Mouse (Mus musculus) liver, embryonic 14.5 days (tissue): ENCODE data around the gene Cst9. TPM values are rescaled to one million over a fixed set of nuclear protein-coding genes. Genes with fewer than 3 reads are reported as not detected.
A peak's percentile ranks its signal among the peaks of the same experiment; 100 is the strongest.

Source experiments
- ATAC-seq: fragments of 200-750 bp; cut with Nextera tagmentation; 2 replicates; pipeline ENCODE4 v1.8.0; 2017; ENCODE audit warnings: moderate number of reproducible peaks, mild to moderate bottlenecking, moderate library complexity; ENCODE audit not compliant: insufficient read depth
- DNase-seq, 3 experiments: peaks; one replicate each; pipeline ENCODE4 v3.0.0-alpha.2; 2012 to 2013; ENCODE audit warnings: low read depth in 3 of 3, low spot score in 3 of 3
- H3K27ac ChIP-seq: fragments of 300-500 bp; sonication (generic); 2 replicates; pipeline ENCODE4 v1.5.1; 2014; ENCODE audit warnings: moderate library complexity, mild to moderate bottlenecking, control low read depth, inconsistent platforms
- H3K27me3 ChIP-seq: fragments of 300-500 bp; sonication (generic); 2 replicates; pipeline ENCODE4 v1.6.1; 2014; ENCODE audit warnings: mild to moderate bottlenecking, low read length, moderate library complexity; ENCODE audit not compliant: control insufficient read depth, insufficient read depth
- H3K36me3 ChIP-seq: fragments of 300-500 bp; sonication (generic); replicated peaks from 2 replicates; pipeline ENCODE4 v1.6.1; 2014; ENCODE audit warnings: low read depth; ENCODE audit not compliant: control insufficient read depth, insufficient read depth
- H3K4me1 ChIP-seq, 2 experiments: fragments of 200-500 bp in 1 of 2; fragments of 300-500 bp in 1 of 2; sonication (generic) in 1 of 2; replicated peaks; 2 replicates each; pipeline ENCODE4 v1.6.1; 2012 to 2014; ENCODE audit warnings: antibody characterized with exemption in 1 of 2, inconsistent platforms in 1 of 2, low read length in 1 of 2; ENCODE audit not compliant: control insufficient read depth in 2 of 2, insufficient read depth in 2 of 2
- H3K4me2 ChIP-seq: fragments of 300-500 bp; sonication (generic); 2 replicates; pipeline ENCODE4 v1.6.1; 2014; ENCODE audit warnings: low read depth, mild to moderate bottlenecking, control low read depth, moderate library complexity
- H3K4me3 ChIP-seq, 2 experiments: fragments of 200-500 bp in 1 of 2; fragments of 300-500 bp in 1 of 2; sonication (generic) in 1 of 2; 2 replicates each; pipeline ENCODE4 v1.5.1; 2012 to 2014; ENCODE audit warnings: low read depth in 2 of 2, low read length in 2 of 2, mild to moderate bottlenecking in 2 of 2, control low read depth in 1 of 2, inconsistent platforms in 1 of 2, moderate library complexity in 1 of 2; ENCODE audit not compliant: insufficient read depth in 1 of 2
- H3K9ac ChIP-seq: fragments of 300-500 bp; sonication (generic); replicated peaks from 2 replicates; pipeline ENCODE4 v1.6.1; 2014; ENCODE audit warnings: mild to moderate bottlenecking, control low read depth, moderate library complexity
- H3K9me3 ChIP-seq: fragments of 300-500 bp; sonication (generic); 2 replicates; pipeline ENCODE4 v1.6.1; 2016; ENCODE audit warnings: low read length, mixed read lengths; ENCODE audit not compliant: control insufficient read depth
- CTCF ChIP-seq: IDR thresholded peaks from 2 replicates; pipeline ENCODE4 v1.5.1; 2016; ENCODE audit warnings: antibody characterized with exemption, low read depth, control low read depth
- EP300 ChIP-seq: IDR thresholded peaks from 2 replicates; pipeline ENCODE4 v1.6.1; 2016; ENCODE audit warnings: antibody characterized with exemption, low read depth
- WGBS: fragments of 180-500 bp; shearing (Covaris S2); extraction: QIAGEN DNeasy Blood & Tissue Kit; methylation state at CpG from one replicate; pipeline ENCODE4 v1.1.7; 2014; ENCODE audit not compliant: insufficient replicate concordance; 5-methylcytosine and 5-hydroxymethylcytosine counted together
- polyA plus RNA-seq, 2 experiments: library from polyadenylated mRNA; depleted of rRNA in 1 of 2; stranded (reverse) in 1 of 2; unstranded in 1 of 2; fragments of >200 nt; fragmentation: Nextera tagmentation in 1 of 2; extraction: Ambion mirVana in 1 of 2; gene quantifications; 2 replicates each; pipeline versions ENCODE4 v1.2.1 to v1.2.3; 2012 to 2014

Cst9 gene
- polyA plus RNA-seq, 2 experiments, result 0.09 to 0.39 TPM

DNA sequence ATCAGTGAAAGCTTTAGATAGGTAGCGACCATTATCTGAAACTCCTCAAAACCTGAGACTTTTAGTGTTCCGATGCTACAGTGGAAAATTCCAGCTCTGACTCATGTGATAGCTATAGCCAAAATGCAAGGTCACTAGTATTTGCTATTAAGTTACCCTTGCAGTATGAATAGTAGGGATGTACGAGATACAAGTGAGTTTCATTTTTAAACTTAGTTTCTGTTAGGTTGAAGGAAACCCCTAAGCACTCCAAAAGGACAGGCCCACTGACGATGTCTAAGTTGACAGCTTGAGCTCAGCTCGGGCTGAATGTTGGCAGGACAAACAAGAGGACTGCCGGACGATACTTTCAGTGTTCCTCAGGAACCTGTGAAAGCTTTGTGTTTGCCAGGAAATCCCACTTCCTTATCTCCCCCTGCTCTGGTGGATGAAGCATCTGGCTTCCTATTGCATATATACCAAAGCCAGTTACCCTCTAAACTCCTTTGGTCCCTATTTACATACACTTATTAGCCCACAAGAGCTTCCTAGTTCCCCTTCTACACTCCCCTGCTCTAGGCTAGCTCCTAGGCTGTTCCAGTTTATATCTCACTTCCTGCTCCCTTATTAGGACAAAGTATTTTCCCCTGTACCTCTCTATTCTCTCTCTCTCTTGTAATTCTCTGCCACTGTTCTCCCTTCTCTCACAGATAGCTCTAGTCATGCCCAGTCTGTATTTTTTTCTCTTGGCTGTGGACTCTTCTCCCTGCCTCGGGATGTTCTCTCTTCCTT lies 21.9 kb downstream of the Cst9 start:
- H3K27me3 ChIP-seq, result no peaks in the 10 kb centered on the region
- H3K4me2 ChIP-seq, result no peak overlapping the region
- no peak overlapping the region for H3K27ac ChIP-seq
- H3K36me3 ChIP-seq, result no peaks in the 10 kb centered on the region
- H3K4me3 ChIP-seq, result no peak overlapping the region
- ATAC-seq, result 0 out of 2 replicates have a peak, but pooled peaks have one; percentile 11
- no peaks in the 10 kb centered on the region for H3K9me3 ChIP-seq
- TF ChIP-seq CTCF (no peak), EP300 (no peak)
- H3K4me1 ChIP-seq, result 0 out of 4 replicates have a peak, but pooled peaks cover 0 to 3% of the 10 kb centered on the region in 2 experiments
- no peak overlapping the region for H3K9ac ChIP-seq
- no peak for DNase-seq
- 26% methylated on average over 8 of the region's 8 CpGs for WGBS

DNA sequence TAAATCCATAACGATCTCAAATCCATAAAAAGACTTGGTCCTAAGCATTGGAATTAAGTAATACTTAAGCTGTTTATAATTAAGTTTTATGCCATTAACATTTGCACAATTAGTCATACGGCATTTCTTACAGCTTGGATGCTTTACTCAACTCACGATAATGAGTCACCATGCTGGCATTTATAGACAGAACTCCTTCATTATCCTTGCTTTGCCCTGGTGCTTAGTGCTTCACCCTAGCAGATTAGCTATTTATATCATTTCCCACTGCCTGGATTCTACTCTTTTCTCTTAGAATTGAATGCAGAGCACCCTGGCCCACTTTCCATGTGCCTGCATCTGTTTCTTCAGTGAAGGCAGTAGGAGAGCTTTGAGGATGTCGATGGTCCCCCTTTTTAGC lies 22.6 kb downstream of the Cst9 start:
- no peak overlapping the region for H3K27ac ChIP-seq
- TF ChIP-seq CTCF (no peak), EP300 (no peak)
- WGBS, result 55% methylated on average over 4 of the region's 4 CpGs
- no peak overlapping the region for H3K4me3 ChIP-seq
- no peaks in the 10 kb centered on the region for H3K36me3 ChIP-seq
- no peak for ATAC-seq
- H3K9me3 ChIP-seq, result no peaks in the 10 kb centered on the region
- no peak for DNase-seq
- 0 out of 4 replicates have a peak, but pooled peaks cover 0 to 3% of the 10 kb centered on the region in 2 experiments for H3K4me1 ChIP-seq
- H3K27me3 ChIP-seq, result no peaks in the 10 kb centered on the region
- H3K9ac ChIP-seq, result no peak overlapping the region
- no peak overlapping the region for H3K4me2 ChIP-seq

- 59% methylated on average over 4 of the region's 4 CpGs for WGBS
- no peaks in the 10 kb centered on the region for H3K36me3 ChIP-seq
- no peak for DNase-seq
These were observed 26.0 kb downstream of the Cst9 start for GRCm38 (mm10) chr2:148860993-148861392.

GRCm38 (mm10) chr2:148861693-148862092 lies 26.7 kb downstream of the Cst9 start:
- H3K27me3 ChIP-seq, result no peaks in the 10 kb centered on the region
- no peak overlapping the region for H3K4me2 ChIP-seq
- ATAC-seq (no peak), DNase-seq (no peak)
- no peak overlapping the region for H3K4me3 ChIP-seq
- no peaks in the 10 kb centered on the region for H3K4me1 ChIP-seq
- H3K36me3 ChIP-seq, result no peaks in the 10 kb centered on the region
- no peak overlapping the region for H3K9ac ChIP-seq
- H3K27ac ChIP-seq, result no peak overlapping the region
- TF ChIP-seq CTCF (no peak), EP300 (no peak)
- H3K9me3 ChIP-seq, result no peaks in the 10 kb centered on the region

More at GRCm38 (mm10) chr2:148860993-148861392, 26.0 kb downstream of the Cst9 start:
- H3K4me2 ChIP-seq, result no peak overlapping the region
- no peaks in the 10 kb centered on the region for H3K9me3 ChIP-seq
- H3K27me3 ChIP-seq, result no peaks in the 10 kb centered on the region
- no peak overlapping the region for H3K4me3 ChIP-seq
- ATAC-seq, result no peak
- no peak overlapping the region for H3K27ac ChIP-seq
- no peak for TF ChIP-seq EP300
- TF ChIP-seq CTCF, result no peak
- 0 out of 4 replicates have a peak, but pooled peaks cover 0 to 3% of the 10 kb centered on the region in 2 experiments for H3K4me1 ChIP-seq
- H3K9ac ChIP-seq, result no peak overlapping the region

GRCm38 (mm10) chr2:148864966-148865365 lies 30.0 kb downstream of the Cst9 start, which contains the start of gene 9230104L09Rik:
Gene 9230104L09Rik (minus strand): TSS chr2:148865038.
- H3K36me3 ChIP-seq, result no peaks in the 10 kb centered on the region
- H3K9ac ChIP-seq, result no peak within 1 kb of the TSS
- ATAC-seq, result no peak
- no peaks in the 10 kb centered on the region for H3K9me3 ChIP-seq
- H3K27ac ChIP-seq, result no peak within 1 kb of the TSS
- 44% methylated on average over 2 of the region's 2 CpGs for WGBS
- H3K4me1 ChIP-seq, result no peaks in the 10 kb centered on the region
- no peaks in the 10 kb centered on the region for H3K27me3 ChIP-seq
- DNase-seq, result no peak
- TF ChIP-seq CTCF (no peak), EP300 (no peak)
- no peak within 1 kb of the TSS for H3K4me3 ChIP-seq
- no peak within 1 kb of the TSS for H3K4me2 ChIP-seq
